Mouse (Mus musculus) kidney, adult 2 months (tissue): Measurements from ENCODE around the gene Pdlim5. TPM values are rescaled to one million over a fixed set of nuclear protein-coding genes. Genes with fewer than 3 reads are reported as not detected.

Experiments
- DNase-seq: peaks from one replicate; pipeline ENCODE4 v3.0.0; 2021
- H3K27ac ChIP-seq: fragments of 200-500 bp; 2 replicates; pipeline ENCODE4 v1.5.1; 2012; ENCODE audit warnings: low read depth, low read length, control low read depth, inconsistent platforms; ENCODE audit not compliant: insufficient read depth
- H3K27me3 ChIP-seq: fragments of 200-500 bp; replicated peaks from 2 replicates; pipeline ENCODE4 v1.6.1; 2012; ENCODE audit warnings: mild to moderate bottlenecking, moderate library complexity, low read length, inconsistent platforms; ENCODE audit not compliant: control insufficient read depth, insufficient read depth
- H3K36me3 ChIP-seq: fragments of 200-500 bp; 2 replicates; pipeline ENCODE4 v1.6.1; 2012; ENCODE audit warnings: mild to moderate bottlenecking, moderate library complexity, low read length, inconsistent platforms; ENCODE audit not compliant: control insufficient read depth, insufficient read depth
- H3K4me1 ChIP-seq: fragments of 200-500 bp; 2 replicates; pipeline ENCODE4 v1.6.1; 2011; ENCODE audit warnings: low read length; ENCODE audit not compliant: control insufficient read depth, insufficient read depth
- H3K4me3 ChIP-seq: fragments of 200-500 bp; 2 replicates; pipeline ENCODE4 v1.5.1; 2011; ENCODE audit warnings: mild to moderate bottlenecking, low read depth, low read length, control low read depth; ENCODE audit not compliant: insufficient read depth
- CTCF ChIP-seq: fragments of 200-500 bp; conservative IDR thresholded peaks from 2 replicates; pipeline ENCODE4 v1.5.1; 2011; ENCODE audit warnings: low read depth, mild to moderate bottlenecking, control low read depth, low read length, moderate library complexity, mixed read lengths; ENCODE audit not compliant: insufficient read depth, insufficient read length
- POLR2A ChIP-seq: fragments of 200-500 bp; IDR thresholded peaks from one replicate; pipeline ENCODE4 v1.6.1; 2011; ENCODE audit warnings: low read depth, low read length, control low read depth
- WGBS: fragments of 180-500 bp; shearing (Covaris S2); methylation state at CpG from one replicate; pipeline ENCODE4 v1.1.7; 2018; 5-methylcytosine and 5-hydroxymethylcytosine counted together
- polyA plus RNA-seq: library from polyadenylated mRNA; depleted of rRNA; stranded (reverse); fragments of >200 nt; gene quantifications from 2 replicates; pipeline ENCODE4 v1.2.3, GENCODE M21; 2012

Pdlim5 gene
- polyA plus RNA-seq, 1 experiment: 62.6 TPM

GRCm38 (mm10) chr3:142318147-142318546, 77.3 kb downstream of the Pdlim5 start:
- Histone ChIP-seq H3K36me3 (no peaks in the 10 kb centered on the region), H3K27me3 (no peaks in the 10 kb centered on the region), H3K27ac (no peak overlapping the region), H3K4me3 (no peak overlapping the region), H3K4me1 (no peaks in the 10 kb centered on the region)
- 51% methylated on average over 2 of the region's 2 CpGs for WGBS
- DNase-seq: peak; percentile 78
- TF ChIP-seq CTCF: no peak
- TF ChIP-seq POLR2A: no peak

GRCm38 (mm10) chr3:142316138-142316740, 79.3 kb downstream of the Pdlim5 start:
- WGBS: 52% methylated on average over 2 of the region's 2 CpGs
- DNase-seq: no peak
- no peak overlapping the region for H3K27ac ChIP-seq
- H3K36me3 ChIP-seq: no peaks in the 10 kb centered on the region
- H3K4me1 ChIP-seq: no peaks in the 10 kb centered on the region
- no peak overlapping the region for H3K4me3 ChIP-seq
- no peaks in the 10 kb centered on the region for H3K27me3 ChIP-seq
- TF ChIP-seq CTCF: no peak

GRCm38 (mm10) chr3:142311075-142311474, 84.4 kb downstream of the Pdlim5 start:
- Histone ChIP-seq H3K36me3 (no peaks in the 10 kb centered on the region), H3K27me3 (no peaks in the 10 kb centered on the region), H3K27ac (no peak overlapping the region), H3K4me1 (no peaks in the 10 kb centered on the region; the same call in 1 of the 2 replicates), H3K4me3 (no peak overlapping the region)
- 62% methylated on average over 2 of the region's 2 CpGs for WGBS
- TF ChIP-seq CTCF (no peak), POLR2A (no peak)
- DNase-seq: no peak

- Histone ChIP-seq H3K4me3 (no peak overlapping the region), H3K36me3 (no peaks in the 10 kb centered on the region), H3K27ac (no peak overlapping the region), H3K4me1 (no peaks in the 10 kb centered on the region; the same call in 1 of the 2 replicates), H3K27me3 (no peaks in the 10 kb centered on the region)
- 32% methylated on average over 2 of the region's 2 CpGs for WGBS
- TF ChIP-seq CTCF (no peak), POLR2A (no peak)
- no peak for DNase-seq
Measured at GRCm38 (mm10) chr3:142310446-142310845, 85.0 kb downstream of the Pdlim5 start.

GRCm38 (mm10) chr3:142295287-142295676, 100.2 kb downstream of the Pdlim5 start:
- TF ChIP-seq CTCF (no peak), POLR2A (no peak)
- no peak overlapping the region for H3K4me3 ChIP-seq
- no peaks in the 10 kb centered on the region for H3K27me3 ChIP-seq
- no peak overlapping the region for H3K27ac ChIP-seq
- no peaks in the 10 kb centered on the region for H3K4me1 ChIP-seq
- no peaks in the 10 kb centered on the region for H3K36me3 ChIP-seq
- 87% methylated on average over 7 of the region's 7 CpGs for WGBS
- no peak for DNase-seq

GRCm38 (mm10) chr3:142294616-142295286, 100.7 kb downstream of the Pdlim5 start:
- no peaks in the 10 kb centered on the region for H3K36me3 ChIP-seq
- no peak overlapping the region for H3K27ac ChIP-seq
- H3K4me3 ChIP-seq: no peak overlapping the region
- TF ChIP-seq POLR2A: no peak
- TF ChIP-seq CTCF: peak; percentile 36
- whole genome bisulfite sequencing: 20% methylated on average over 7 of the region's 7 CpGs
- H3K27me3 ChIP-seq: no peaks in the 10 kb centered on the region
- H3K4me1 ChIP-seq: no peaks in the 10 kb centered on the region
- peak; percentile 75 for DNase-seq

- no peak overlapping the region for H3K4me3 ChIP-seq
- WGBS: 56% methylated on average over 7 of the region's 7 CpGs
- no peak for DNase-seq
- H3K36me3 ChIP-seq: no peaks in the 10 kb centered on the region
- TF ChIP-seq POLR2A (no peak), CTCF (no peak)
- no peaks in the 10 kb centered on the region for H3K4me1 ChIP-seq
- no peak overlapping the region for H3K27ac ChIP-seq
- no peaks in the 10 kb centered on the region for H3K27me3 ChIP-seq
Measured at GRCm38 (mm10) chr3:142293561-142293960, 101.9 kb downstream of the Pdlim5 start.

GRCm38 (mm10) chr3:142282706-142283105, 112.8 kb downstream of the Pdlim5 start:
- TF ChIP-seq CTCF (peak; percentile 70), POLR2A (no peak)
- no peaks in the 10 kb centered on the region for H3K27me3 ChIP-seq
- DNase-seq: peak; percentile 65
- no peaks in the 10 kb centered on the region for H3K36me3 ChIP-seq
- WGBS: 36% methylated on average over 9 of the region's 9 CpGs
- H3K4me3 ChIP-seq: peak overlapping the region; percentile 29; the same call in 1 of the 2 replicates
- no peak overlapping the region for H3K27ac ChIP-seq
- peaks cover 4% of the 10 kb centered on the region; the same call in 1 of the 2 replicates for H3K4me1 ChIP-seq
